Mouse (Mus musculus): ENCODE measurements at regions not wholly inside any gene's neighbourhood (a gene's known extent, or its start where the extent isn't known, plus 50 kb on each side); places are given as distances from the start of the nearest gene placed in this dataset.
A peak's percentile ranks its signal among the peaks of the same experiment; 100 is the strongest.

DNA sequence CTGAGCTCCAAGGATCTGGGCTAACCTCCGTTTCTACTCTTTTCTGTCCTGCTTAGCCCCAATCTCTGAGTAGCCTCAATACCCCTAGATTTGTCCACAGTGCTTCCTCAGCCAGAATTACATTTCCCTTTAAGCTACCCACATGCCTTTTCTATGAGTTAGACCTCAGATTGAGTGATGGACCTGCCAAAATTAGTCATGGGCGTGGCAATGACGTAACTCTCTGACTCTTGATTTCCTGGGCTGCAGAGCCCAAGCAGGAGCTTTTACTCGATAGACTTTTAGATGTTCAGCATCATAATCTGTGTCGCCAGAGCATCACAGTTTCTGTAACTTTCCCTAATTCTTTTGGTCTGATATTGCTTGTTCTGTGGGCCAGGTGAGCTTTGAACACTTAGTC lies 186.9 kb upstream of the Rora start:
- no peak for DNase-seq

DNA sequence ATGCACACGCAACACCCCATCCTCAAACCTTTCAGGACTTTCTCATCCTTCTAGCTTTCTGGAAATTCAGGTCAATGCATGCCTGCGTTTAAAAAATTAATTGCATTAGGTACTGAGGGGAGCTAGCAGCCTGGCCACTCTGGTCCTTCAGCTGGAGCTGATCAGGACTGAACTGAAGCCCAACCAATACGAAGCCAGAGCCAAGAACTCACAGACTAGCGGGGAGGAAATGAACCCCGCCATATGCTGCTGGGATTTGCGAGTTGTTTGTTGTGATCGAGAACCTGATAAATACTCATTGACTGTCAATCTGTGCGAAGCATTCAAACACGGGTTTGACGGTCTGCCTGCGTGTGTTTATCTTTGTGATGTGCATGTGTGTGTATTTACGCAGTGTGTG lies 177.2 kb upstream of the Rora start:
- no peak for DNase-seq

DNA sequence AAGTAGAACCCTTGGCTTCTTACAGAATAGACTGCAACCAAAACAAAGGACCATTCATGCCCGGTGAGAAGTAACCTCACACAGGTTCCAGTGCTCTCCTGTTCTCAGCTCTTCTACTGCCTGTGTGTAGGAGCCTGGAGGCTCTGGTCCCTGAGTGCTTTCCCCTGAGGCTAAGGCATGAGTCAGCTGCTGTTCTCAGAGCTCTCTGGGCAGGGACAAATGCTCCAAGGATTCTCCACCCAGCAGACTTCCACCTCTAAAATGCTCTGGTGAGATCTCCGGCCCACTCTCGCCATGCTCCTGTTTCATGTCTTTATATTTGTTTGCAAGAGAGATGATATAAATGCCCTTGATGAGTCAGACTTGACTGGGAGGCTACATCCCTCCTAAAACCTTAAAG lies 176.1 kb upstream of the Rora start:
- no peak for DNase-seq

DNA sequence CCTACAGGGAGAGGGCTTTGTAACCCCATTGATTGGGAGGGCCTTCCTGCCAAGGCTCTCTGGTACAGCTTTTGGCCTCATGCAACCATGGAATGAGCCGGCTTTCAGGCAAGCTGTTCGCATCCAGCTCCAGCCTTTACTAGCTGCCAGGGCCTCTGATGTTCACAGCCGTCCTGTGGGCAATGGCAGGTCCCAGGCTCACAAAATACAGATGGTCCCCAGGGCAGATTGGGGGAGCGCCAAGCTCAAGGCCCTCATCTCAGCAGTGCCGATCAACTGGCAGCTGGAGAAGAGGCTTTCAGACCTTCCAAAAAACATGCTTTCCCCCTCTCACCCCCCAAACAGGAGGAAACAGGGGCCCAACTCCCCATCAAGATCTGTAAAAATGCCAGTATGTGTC lies 166.9 kb upstream of the Rora start:
- DNase-seq = peak; percentile 8

DNA sequence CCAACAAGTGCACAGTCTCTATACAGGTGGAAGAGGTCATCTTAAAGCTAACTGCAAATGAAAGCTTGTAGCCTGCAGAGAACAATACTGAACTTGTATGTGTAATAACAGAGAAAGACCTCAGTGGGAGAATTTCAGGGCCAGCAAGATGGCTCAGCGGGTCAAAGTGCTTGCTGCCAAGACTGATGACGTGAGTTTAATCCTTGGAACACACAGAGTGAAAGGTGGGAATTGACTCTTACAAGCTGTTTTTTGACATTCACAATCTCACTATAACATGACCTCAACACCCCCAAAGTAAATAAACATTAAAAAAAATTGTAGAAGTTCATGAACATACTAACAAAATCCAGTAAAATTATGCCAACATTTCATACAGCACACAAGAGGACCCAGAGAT lies 162.4 kb upstream of the Rora start:
- DNase-seq = no peak

DNA sequence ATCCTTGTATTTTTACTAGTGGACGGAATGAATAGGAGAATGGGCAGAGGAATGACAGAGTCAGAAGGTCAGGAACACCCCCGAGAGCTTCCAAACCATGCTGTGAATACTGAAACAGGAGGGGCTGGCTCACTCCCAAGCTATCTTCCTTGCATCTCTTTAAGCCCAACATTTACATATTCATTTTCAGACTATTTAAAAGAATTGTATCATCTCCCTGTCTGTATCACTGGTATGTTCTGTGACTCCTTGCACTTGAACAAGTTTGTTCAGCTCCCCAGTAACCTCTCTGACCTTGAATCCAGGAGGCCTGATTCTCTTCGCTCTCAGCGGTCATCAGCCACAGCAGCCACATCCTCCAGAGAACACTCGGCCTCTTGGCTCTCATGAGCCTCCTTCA lies 132.4 kb upstream of the Rora start:
- DNase-seq = no peak

DNA sequence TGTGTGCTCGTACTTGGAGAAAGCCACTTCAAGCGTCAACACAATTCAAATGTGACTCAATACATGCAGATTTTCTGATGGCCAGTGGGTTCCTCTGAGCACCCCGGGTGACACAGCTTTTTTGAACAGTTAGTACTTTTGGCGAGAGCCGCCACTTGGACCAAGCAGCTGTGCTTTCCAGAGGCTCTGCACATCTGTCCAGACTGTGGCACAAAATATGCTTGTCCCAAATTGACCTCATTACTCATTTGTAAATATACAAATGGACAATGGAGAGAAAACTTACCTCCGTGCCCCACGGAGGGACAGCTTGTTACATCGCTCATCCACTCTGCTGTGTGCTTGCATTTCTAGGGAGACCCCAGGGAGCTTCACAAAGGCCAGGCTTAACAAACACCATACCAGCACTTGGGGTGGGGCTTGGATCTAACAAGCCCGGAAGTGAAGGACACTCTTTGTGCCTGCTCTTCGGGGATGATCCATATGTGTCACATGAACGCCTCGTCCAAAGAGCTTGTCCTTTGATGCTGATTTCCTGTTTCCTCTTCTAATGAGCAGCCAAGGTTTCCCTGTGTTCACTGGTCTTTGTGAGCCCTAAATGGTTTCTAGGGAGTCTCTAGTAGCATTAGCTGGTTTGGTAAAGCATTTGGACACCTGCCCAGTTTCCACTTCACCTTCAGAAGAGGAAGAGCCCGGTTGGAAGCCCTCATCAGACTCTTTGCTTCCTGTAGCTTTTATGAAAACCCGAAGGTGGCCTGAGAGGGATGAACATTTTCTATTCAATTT lies 91.6 kb upstream of the Rora start:
- peak; percentile 64 for DNase-seq

DNA sequence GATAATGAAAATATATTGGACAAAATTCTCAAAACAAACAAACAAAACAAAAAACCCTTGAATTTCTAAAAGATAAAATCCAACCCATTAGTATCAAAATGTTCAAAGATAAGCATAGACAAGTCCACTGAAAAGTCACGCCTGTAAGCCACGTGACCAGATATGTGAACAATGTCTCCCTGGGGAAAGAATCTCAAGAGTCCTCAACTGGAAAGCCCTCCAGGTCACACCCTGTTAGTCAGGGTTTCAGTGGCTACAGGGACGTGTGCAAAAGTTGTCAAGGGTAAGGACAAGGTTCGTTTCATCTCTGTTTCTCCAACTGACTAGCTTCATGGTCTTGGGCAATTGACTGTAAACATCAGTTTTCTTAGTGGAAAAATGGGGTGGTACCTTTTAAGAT lies 90.4 kb upstream of the Rora start:
- no peak for DNase-seq

DNA sequence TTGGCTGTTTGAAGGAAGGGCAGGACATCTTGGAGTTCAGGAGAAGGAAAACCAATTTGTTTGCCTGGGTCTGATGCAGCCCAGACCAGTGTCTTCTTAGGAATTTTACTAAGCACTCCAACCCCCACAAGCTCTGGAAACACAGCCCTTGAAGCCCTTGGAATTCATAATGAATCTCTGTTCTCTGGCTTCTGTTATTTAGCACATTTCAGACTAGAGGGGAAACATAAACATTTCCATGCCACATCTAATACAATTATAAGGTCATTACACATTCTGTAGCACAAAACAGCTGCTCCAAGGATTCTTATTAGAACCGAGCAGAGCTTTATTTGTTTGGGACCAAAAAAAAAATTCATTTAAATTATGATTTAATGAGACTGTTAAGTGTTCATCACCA lies 67.8 kb upstream of the Rora start:
- no peak for DNase-seq

DNA sequence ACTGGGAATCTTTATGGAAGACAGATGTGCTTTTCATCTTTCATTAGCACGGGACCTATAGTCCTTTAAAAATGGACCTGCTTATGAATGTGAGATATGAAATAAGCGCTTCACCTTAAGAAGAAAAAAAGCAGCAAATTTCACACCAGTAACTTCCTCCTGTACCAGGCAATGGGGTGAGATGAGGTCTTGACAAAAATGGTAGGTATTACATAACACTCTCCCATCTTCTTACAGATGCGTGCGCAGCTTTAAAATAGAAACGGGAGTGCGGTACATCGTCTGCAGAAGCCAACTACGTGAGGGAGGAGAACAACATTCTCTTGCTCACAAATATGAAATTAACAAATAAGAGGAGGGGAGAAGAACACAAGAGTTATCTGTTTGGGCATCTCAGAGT lies 62.6 kb upstream of the Rora start:
- no peak for DNase-seq

DNA sequence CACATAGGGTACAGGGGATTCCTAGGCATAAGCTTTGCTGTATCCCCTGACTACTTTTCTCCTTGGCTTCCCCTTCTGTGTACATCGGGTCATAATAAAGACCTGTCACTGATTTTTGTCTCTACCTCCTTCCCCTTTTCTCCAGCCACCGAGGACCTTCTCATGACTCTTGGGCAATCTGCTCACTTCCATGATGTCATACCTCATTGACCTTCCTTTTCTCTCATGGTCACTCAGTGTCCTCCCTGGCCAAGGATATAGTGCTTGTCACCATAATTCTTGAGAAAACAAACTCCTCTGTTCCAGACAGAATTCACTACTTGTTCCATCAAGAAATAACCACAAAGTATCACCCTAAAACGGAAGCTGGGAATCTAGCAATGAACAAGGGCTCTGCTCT lies 60.6 kb upstream of the Rora start:
- DNase-seq = no peak

DNA sequence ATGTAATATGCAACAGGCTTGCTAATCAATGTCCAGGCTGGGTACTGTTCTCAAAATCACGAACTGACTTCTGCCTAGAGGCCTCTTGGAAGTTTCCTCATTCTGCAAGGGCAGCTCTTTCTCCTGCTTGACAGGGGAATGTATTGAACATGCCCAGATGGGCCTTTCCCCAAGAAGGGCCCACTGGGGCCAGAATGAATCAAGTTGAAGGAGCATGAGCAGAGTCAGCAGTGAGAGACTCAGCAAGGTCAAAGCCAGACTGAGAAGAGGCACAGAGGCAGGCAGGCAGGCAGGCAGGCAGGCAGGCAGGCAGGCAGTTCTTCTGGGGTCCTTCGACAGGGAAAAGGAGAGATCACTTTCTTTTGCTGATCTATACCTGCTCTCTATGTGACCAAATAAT lies 59.0 kb upstream of the Rora start:
- DNase-seq = no peak
